Mouse (Mus musculus) cerebellum, adult 2 months (tissue): ENCODE data around the gene Hist1h2bp. TPM values are rescaled to one million over a fixed set of nuclear protein-coding genes. Genes with fewer than 3 reads are reported as not detected.
A peak's percentile ranks its signal among the peaks of the same experiment; 100 is the strongest.
"Not testable (repeated sequence)": the region's sequence is repeated elsewhere in the genome, so short reads cannot be mapped to it uniquely, and the experiment has no call there.

Experiments
- DNase-seq, 2 experiments: peaks; one replicate each; pipeline ENCODE4 v3.0.0; 2021
- H3K27ac ChIP-seq: fragments of 200-500 bp; 2 replicates; pipeline ENCODE4 v1.5.1; 2012; ENCODE audit warnings: low read length, control low read depth, inconsistent platforms; ENCODE audit not compliant: insufficient read depth
- H3K27me3 ChIP-seq: fragments of 200-500 bp; 2 replicates; pipeline ENCODE4 v1.6.1; 2012; ENCODE audit warnings: inconsistent platforms, mild to moderate bottlenecking, low read length, moderate library complexity; ENCODE audit not compliant: control insufficient read depth, insufficient read depth
- H3K4me1 ChIP-seq: fragments of 200-500 bp; 2 replicates; pipeline ENCODE4 v1.6.1; 2011; ENCODE audit warnings: low read length; ENCODE audit not compliant: control insufficient read depth, insufficient read depth
- H3K4me3 ChIP-seq: fragments of 200-500 bp; replicated peaks from 2 replicates; pipeline ENCODE3; 2011; ENCODE audit warnings: mild to moderate bottlenecking, low read depth, low read length, control low read depth; ENCODE audit not compliant: insufficient read depth
- CTCF ChIP-seq: fragments of 200-500 bp; IDR thresholded peaks from 2 replicates; pipeline ENCODE4 v1.5.1; 2011; ENCODE audit warnings: low read depth, mild to moderate bottlenecking, control low read depth, low read length, moderate library complexity, borderline replicate concordance; ENCODE audit not compliant: insufficient read depth
- POLR2A ChIP-seq: fragments of 200-500 bp; IDR thresholded peaks from 2 replicates; pipeline ENCODE4 v1.6.1; 2011; ENCODE audit warnings: low read length, control low read depth, borderline replicate concordance; ENCODE audit not compliant: insufficient read depth
- WGBS: fragments of 180-500 bp; shearing (Covaris S2); methylation state at CpG from one replicate; pipeline ENCODE4 v1.1.7; 2018; 5-methylcytosine and 5-hydroxymethylcytosine counted together
- polyA plus RNA-seq: library from polyadenylated mRNA; depleted of rRNA; stranded (reverse); fragments of >200 nt; gene quantifications from 2 replicates; pipeline ENCODE4 v1.2.3, GENCODE M21; 2012; rRNA removed

Hist1h2bp gene
- polyA plus RNA-seq, 1 experiment = not detected

GRCm38 (mm10) chr13:21828511-21828910 is 41.2 kb downstream of the Hist1h2bp start:
- no peak overlapping the region for H3K4me3 ChIP-seq
- DNase-seq = no peak
- H3K4me1 ChIP-seq = no peaks in the 10 kb centered on the region
- TF ChIP-seq POLR2A (no peak), CTCF (no peak)
- H3K27ac ChIP-seq = no peak overlapping the region
- H3K27me3 ChIP-seq = no peaks in the 10 kb centered on the region
- WGBS = 91% methylated on average over 3 of the region's 3 CpGs

GRCm38 (mm10) chr13:21830344-21830743 is 43.1 kb downstream of the Hist1h2bp start:
- DNase-seq = no peak
- TF ChIP-seq CTCF (no peak), POLR2A (no peak)
- Histone ChIP-seq H3K27ac (no peak overlapping the region), H3K4me1 (no peaks in the 10 kb centered on the region), H3K27me3 (no peaks in the 10 kb centered on the region), H3K4me3 (no peak overlapping the region)
- WGBS = 93% methylated on average over 10 of the region's 10 CpGs

- not testable (repeated sequence) for H3K4me3 ChIP-seq, H3K27me3 ChIP-seq, H3K4me1 ChIP-seq, H3K27ac ChIP-seq
- peak; percentile 28; the same call in 1 of the 2 replicates for TF ChIP-seq POLR2A
- peak; percentile 57 to 58 for DNase-seq
- WGBS = under 1% methylated on average over 24 of the region's 58 CpGs
Measured at GRCm38 (mm10) chr13:21831418-21832394, 44.4 kb downstream of the Hist1h2bp start, which contains the start of gene Hist1h4n. Gene Hist1h4n (minus strand): TSS chr13:21832196.

- no CpG with 5 or more reads among the region's 24 CpGs for WGBS
- not testable (repeated sequence) for H3K27me3 ChIP-seq, H3K27ac ChIP-seq, DNase-seq, H3K4me1 ChIP-seq, H3K4me3 ChIP-seq
Measured at GRCm38 (mm10) chr13:21833461-21833860, 46.2 kb downstream of the Hist1h2bp start, which contains the start of the genes Hist1h2ap and Hist1h2br. Gene Hist1h2ap (minus strand): TSS chr13:21833507. Gene Hist1h2br (plus strand): TSS chr13:21833743.

Other genes with a start within 250 kb of the Hist1h2bp start
- gene Olfr1366, start 244.7 kb upstream of the Hist1h2bp start, polyA plus RNA-seq = not detected in 2 replicates
- not detected in 2 replicates for gene Olfr1535, start 227.6 kb upstream of the Hist1h2bp start, polyA plus RNA-seq
- not detected in 2 replicates for gene Olfr1364, start 205.7 kb upstream of the Hist1h2bp start, polyA plus RNA-seq
- not detected in 2 replicates for gene Olfr1362, start 173.4 kb upstream of the Hist1h2bp start, polyA plus RNA-seq
- 0.03 TPM in 1 of 2 replicates, not detected in the other for gene Olfr11, start 144.9 kb upstream of the Hist1h2bp start, polyA plus RNA-seq
- not detected in 2 replicates for gene Olfr1361, start 124.1 kb upstream of the Hist1h2bp start, polyA plus RNA-seq
- gene Olfr1360, start 110.1 kb upstream of the Hist1h2bp start, polyA plus RNA-seq = not detected in 2 replicates
- gene Olfr1359, start 89.3 kb upstream of the Hist1h2bp start, polyA plus RNA-seq = not detected in 2 replicates
- not detected in 2 replicates for gene Hist1h2bl, start 71.3 kb upstream of the Hist1h2bp start, polyA plus RNA-seq
- gene Hist1h2ai, start 71.0 kb upstream of the Hist1h2bp start, polyA plus RNA-seq = 0.84 and 1.5 TPM in 2 replicates
- 2.9 TPM in 1 of 2 replicates, not detected in the other for gene Hist1h3h, start 69.8 kb upstream of the Hist1h2bp start, polyA plus RNA-seq
- gene Hist1h2bm, start 65.4 kb upstream of the Hist1h2bp start, polyA plus RNA-seq = not detected in 2 replicates
- 2.4 and 3.6 TPM in 2 replicates for gene Hist1h4j, start 52.4 kb upstream of the Hist1h2bp start, polyA plus RNA-seq
- 16.9 and 17.5 TPM in 2 replicates for gene Hist1h4k, start 37.0 kb upstream of the Hist1h2bp start, polyA plus RNA-seq
- gene Hist1h2ak, start 33.6 kb upstream of the Hist1h2bp start, polyA plus RNA-seq = 1.9 and 2.4 TPM in 2 replicates
- gene Hist1h2bn, start 33.3 kb upstream of the Hist1h2bp start, polyA plus RNA-seq = 1.2 and 2.6 TPM in 2 replicates
- gene Hist1h1b, start 6.8 kb upstream of the Hist1h2bp start, polyA plus RNA-seq = 0.27 and 0.41 TPM in 2 replicates
- 1.9 and 4.9 TPM in 2 replicates for gene Hist1h3i, start 4.1 kb upstream of the Hist1h2bp start, polyA plus RNA-seq
- gene Hist1h2an, start 243 bp upstream of the Hist1h2bp start, polyA plus RNA-seq = not detected in 2 replicates
- gene Hist1h2bq, start 22.7 kb downstream of the Hist1h2bp start, polyA plus RNA-seq = 1.2 and 2.3 TPM in 2 replicates
- gene Hist1h2ao, start 23.0 kb downstream of the Hist1h2bp start, polyA plus RNA-seq = not detected in 2 replicates
- gene Hist1h4m, start 24.3 kb downstream of the Hist1h2bp start, polyA plus RNA-seq = not detected in 2 replicates
- gene Hist1h4n, start 44.7 kb downstream of the Hist1h2bp start, polyA plus RNA-seq = 12.7 and 19.8 TPM in 2 replicates
- gene Hist1h2ap, start 46.0 kb downstream of the Hist1h2bp start, polyA plus RNA-seq = 1.5 and 1.6 TPM in 2 replicates
- 0.16 and 1.3 TPM in 2 replicates for gene Hist1h2br, start 46.3 kb downstream of the Hist1h2bp start, polyA plus RNA-seq
- 0.95 and 1.0 TPM in 2 replicates for gene Zfp184, start 157.6 kb downstream of the Hist1h2bp start, polyA plus RNA-seq
- not detected in 2 replicates for gene Pom121l2, start 193.7 kb downstream of the Hist1h2bp start, polyA plus RNA-seq
- 0.36 and 1.1 TPM in 2 replicates for gene Prss16, start 222.3 kb downstream of the Hist1h2bp start, polyA plus RNA-seq
- not detected in 2 replicates for gene Hist1h2ah, start 248.1 kb downstream of the Hist1h2bp start, polyA plus RNA-seq
- gene Hist1h2bk, start 248.4 kb downstream of the Hist1h2bp start, polyA plus RNA-seq = 0.34 TPM in 1 of 2 replicates, not detected in the other